Mouse (Mus musculus) kidney, postnatal 0 days (tissue): ENCODE results near the gene Card6. TPM values are rescaled to one million over a fixed set of nuclear protein-coding genes. Genes with fewer than 3 reads are reported as not detected.
A peak's percentile ranks its signal among the peaks of the same experiment; 100 is the strongest.

Experiments used
- ATAC-seq: fragments of 200-750 bp; cut with Nextera tagmentation; replicated peaks from 2 replicates; pipeline ENCODE4 v1.8.0; 2017; ENCODE audit warnings: low read depth, moderate number of reproducible peaks, moderate TSS enrichment, moderate library complexity; ENCODE audit not compliant: low FRiP score
- DNase-seq: peaks from one replicate; pipeline ENCODE4 v3.0.0-alpha.2; 2016; ENCODE audit warnings: low spot score
- H3K27ac ChIP-seq: fragments of 300-500 bp; sonication (generic); 2 replicates; pipeline ENCODE4 v1.5.1; 2014; ENCODE audit warnings: mild to moderate bottlenecking
- H3K27me3 ChIP-seq: fragments of 300-500 bp; sonication (generic); 2 replicates; pipeline ENCODE4 v1.6.1; 2014; ENCODE audit warnings: low read length, mixed read lengths; ENCODE audit not compliant: insufficient read depth
- H3K36me3 ChIP-seq: fragments of 300-500 bp; sonication (generic); 2 replicates; pipeline ENCODE4 v1.6.1; 2014; ENCODE audit warnings: low read length, mixed read lengths; ENCODE audit not compliant: insufficient read depth
- H3K4me1 ChIP-seq: fragments of 300-500 bp; sonication (generic); replicated peaks from 2 replicates; pipeline ENCODE4 v1.6.1; 2014; ENCODE audit warnings: antibody characterized with exemption, low read length, mixed read lengths; ENCODE audit not compliant: insufficient read depth
- H3K4me2 ChIP-seq: fragments of 300-500 bp; sonication (generic); 2 replicates; pipeline ENCODE4 v1.6.1; 2014; ENCODE audit warnings: mild to moderate bottlenecking, low read length, moderate library complexity, mixed read lengths
- H3K4me3 ChIP-seq: fragments of 300-500 bp; sonication (generic); replicated peaks from 2 replicates; pipeline ENCODE4 v1.5.1; 2014; ENCODE audit warnings: low read depth, low read length
- H3K9ac ChIP-seq: fragments of 300-500 bp; sonication (generic); 2 replicates; pipeline ENCODE4 v1.6.1; 2014; ENCODE audit warnings: low read depth, low read length
- H3K9me3 ChIP-seq: fragments of 300-500 bp; sonication (generic); replicated peaks from 2 replicates; pipeline ENCODE4 v1.6.1; 2016; ENCODE audit warnings: low read length, inconsistent platforms, mixed read lengths
- CTCF ChIP-seq: IDR thresholded peaks from 2 replicates; pipeline ENCODE4 v1.5.1; 2016; ENCODE audit warnings: antibody characterized with exemption, low read depth, mild to moderate bottlenecking, moderate library complexity
- WGBS: fragments of 180-500 bp; shearing (Covaris S2); extraction: QIAGEN DNeasy Blood & Tissue Kit; methylation state at CpG from one replicate; pipeline ENCODE4 v1.1.7; 2014; 5-methylcytosine and 5-hydroxymethylcytosine counted together
- polyA plus RNA-seq: library from polyadenylated mRNA; unstranded; fragments of >200 nt; fragmentation: Nextera tagmentation; extraction: Ambion mirVana; gene quantifications from 2 replicates; pipeline ENCODE4 v1.2.1, GENCODE M21; 2015

Gene Card6
- polyA plus RNA-seq, 1 experiment from 2014 or later, result 1.4 TPM

- H3K4me1 ChIP-seq, result no peaks in the 10 kb centered on the region
- H3K27me3 ChIP-seq, result no peaks in the 10 kb centered on the region
- H3K9ac ChIP-seq, result no peak overlapping the region
- H3K9me3 ChIP-seq, result no peaks in the 10 kb centered on the region
- peak overlapping the region; percentile 37 for H3K4me3 ChIP-seq
- H3K36me3 ChIP-seq, result no peaks in the 10 kb centered on the region
- no peak for ATAC-seq
- H3K4me2 ChIP-seq, result peak overlapping the region; percentile 52; the same call in 1 of the 2 replicates
- WGBS, result 80% methylated on average over 3 of the region's 3 CpGs
- no peak for DNase-seq
- TF ChIP-seq CTCF, result no peak
- H3K27ac ChIP-seq, result peak overlapping the region; percentile 76; the same call in 1 of the 2 replicates
Observed at GRCm38 (mm10) chr15:5108655-5109040, 309 bp upstream of the Card6 start.

DNA sequence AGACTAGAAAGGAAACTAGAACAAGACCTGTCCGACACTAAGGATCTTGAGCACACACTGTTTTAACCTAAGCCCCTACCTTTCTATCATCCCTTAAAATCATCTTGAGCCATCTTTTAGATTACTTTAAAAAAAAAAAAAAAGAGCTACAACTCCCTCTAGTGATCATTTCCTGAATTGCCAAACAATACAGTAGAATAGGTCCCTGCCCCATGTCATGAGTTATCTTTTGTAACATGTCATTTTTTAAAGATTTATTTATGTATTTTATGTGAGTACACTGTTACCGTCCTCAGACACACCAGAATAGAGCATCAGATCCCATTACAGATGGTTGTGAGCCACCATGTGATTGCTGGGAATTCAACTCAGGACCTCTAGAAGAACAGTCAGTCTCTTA is 2.0 kb downstream of the Card6 start:
- no peak overlapping the region for H3K4me3 ChIP-seq
- no peaks in the 10 kb centered on the region for H3K36me3 ChIP-seq
- H3K9ac ChIP-seq, result no peak overlapping the region
- DNase-seq (peak; percentile 55), ATAC-seq (no peak)
- H3K9me3 ChIP-seq, result no peaks in the 10 kb centered on the region
- H3K27me3 ChIP-seq, result no peaks in the 10 kb centered on the region
- H3K4me2 ChIP-seq, result no peak overlapping the region
- 56% methylated on average over 2 of the region's 2 CpGs for whole genome bisulfite sequencing
- no peaks in the 10 kb centered on the region for H3K4me1 ChIP-seq
- peak; percentile 68 for TF ChIP-seq CTCF
- no peak overlapping the region for H3K27ac ChIP-seq

DNA sequence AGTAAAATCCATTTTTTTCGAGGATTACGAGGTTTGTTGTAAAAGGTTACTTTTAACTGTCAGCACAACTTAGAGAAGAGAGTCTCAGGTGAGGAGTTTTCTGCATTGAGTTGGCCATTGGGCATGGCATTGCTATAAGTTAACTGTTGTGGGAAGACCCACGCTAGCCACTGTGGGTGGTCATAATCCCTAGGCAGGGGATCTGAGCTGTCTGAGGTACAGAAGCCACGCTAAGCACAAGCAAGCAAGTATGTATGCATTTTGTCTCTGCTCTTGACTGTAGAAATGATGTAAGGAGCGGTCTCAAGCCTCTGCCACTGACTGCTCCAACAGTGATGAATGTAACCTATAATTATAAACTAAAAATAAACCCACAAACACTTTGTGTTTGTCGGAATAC is 2.4 kb downstream of the Card6 start:
- H3K4me2 ChIP-seq, result no peak overlapping the region
- H3K9me3 ChIP-seq, result no peaks in the 10 kb centered on the region
- no peaks in the 10 kb centered on the region for H3K4me1 ChIP-seq
- H3K4me3 ChIP-seq, result no peak overlapping the region
- DNase-seq, result no peak
- H3K9ac ChIP-seq, result no peak overlapping the region
- no peak overlapping the region for H3K27ac ChIP-seq
- ATAC-seq, result no peak
- 87% methylated on average over 6 of the region's 6 CpGs for WGBS
- H3K27me3 ChIP-seq, result no peaks in the 10 kb centered on the region
- no peaks in the 10 kb centered on the region for H3K36me3 ChIP-seq
- TF ChIP-seq CTCF, result no peak

DNA sequence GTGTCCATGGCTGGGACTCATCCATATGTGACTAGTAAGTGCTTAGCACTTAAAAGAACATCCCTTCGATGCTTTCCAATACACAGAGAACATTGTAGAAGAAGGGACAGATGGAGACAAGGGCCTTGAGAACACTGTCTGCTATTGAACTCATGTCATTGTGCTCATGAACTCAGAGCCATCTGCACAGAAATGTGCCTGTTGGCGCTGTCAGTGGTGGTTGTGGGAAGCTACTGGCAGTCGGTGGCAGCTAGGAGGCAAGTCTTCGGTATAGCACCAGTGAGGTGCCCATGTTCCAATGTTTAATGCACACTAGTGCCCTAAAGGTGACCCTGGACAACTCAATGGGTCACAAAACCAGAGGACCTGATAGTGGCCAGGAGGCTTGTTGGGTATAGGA is 6.0 kb downstream of the Card6 start:
- Histone ChIP-seq H3K27me3 (no peaks in the 10 kb centered on the region), H3K4me1 (no peaks in the 10 kb centered on the region), H3K9me3 (no peaks in the 10 kb centered on the region), H3K4me2 (no peak overlapping the region), H3K27ac (no peak overlapping the region), H3K4me3 (no peak overlapping the region), H3K9ac (no peak overlapping the region), H3K36me3 (peaks cover 13% of the 10 kb centered on the region)
- 95% methylated on average over 4 of the region's 4 CpGs for WGBS
- no peak for TF ChIP-seq CTCF
- ATAC-seq, result no peak
- no peak for DNase-seq

DNA sequence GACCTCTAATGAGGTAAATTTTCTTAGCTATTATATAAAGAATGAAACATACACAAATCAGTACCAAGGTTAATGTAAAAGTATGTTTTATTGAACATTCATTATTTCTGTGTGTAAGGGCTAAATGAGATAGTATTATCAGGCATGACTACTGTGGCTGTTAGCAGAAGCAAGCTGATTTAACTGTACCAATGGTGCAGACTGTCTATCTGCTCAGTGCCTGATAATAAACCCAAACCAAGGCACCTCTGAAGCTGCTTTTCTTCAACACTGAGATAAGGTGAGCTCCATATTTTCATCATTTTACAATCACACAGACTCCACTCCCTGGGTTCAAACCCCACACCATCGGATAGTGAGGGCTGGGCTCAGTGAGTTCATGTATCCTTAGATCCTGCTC is 11.0 kb downstream of the Card6 start:
- ATAC-seq, result no peak
- no peak for TF ChIP-seq CTCF

GRCm38 (mm10) chr15:5095534-5096301 is 12.6 kb downstream of the Card6 start:
- WGBS, result 34% methylated on average over 11 of the region's 11 CpGs
- ATAC-seq, result peak; percentile 61; the same call in 1 of the 2 replicates

More for the DNA sequence above, 11.0 kb downstream of the Card6 start:
- DNase-seq, result no peak
- Histone ChIP-seq H3K9me3 (no peaks in the 10 kb centered on the region), H3K4me3 (no peak overlapping the region), H3K36me3 (peaks cover 13% of the 10 kb centered on the region), H3K9ac (no peak overlapping the region), H3K4me2 (no peak overlapping the region), H3K27ac (no peak overlapping the region), H3K27me3 (no peaks in the 10 kb centered on the region), H3K4me1 (no peaks in the 10 kb centered on the region)
- 95% methylated on average over 1 of the region's 1 CpGs for WGBS

GRCm38 (mm10) chr15:5090131-5090530 is 18.2 kb downstream of the Card6 start:
- Histone ChIP-seq H3K4me2 (no peak overlapping the region), H3K27ac (no peak overlapping the region), H3K36me3 (no peaks in the 10 kb centered on the region), H3K9me3 (no peaks in the 10 kb centered on the region), H3K9ac (no peak overlapping the region), H3K4me1 (no peaks in the 10 kb centered on the region), H3K4me3 (no peak overlapping the region), H3K27me3 (no peaks in the 10 kb centered on the region)
- DNase-seq, result no peak
- TF ChIP-seq CTCF, result no peak
- 89% methylated on average over 10 of the region's 10 CpGs for WGBS
- ATAC-seq, result no peak

More at GRCm38 (mm10) chr15:5095534-5096301, 12.6 kb downstream of the Card6 start:
- no peaks in the 10 kb centered on the region for H3K27me3 ChIP-seq
- no peak overlapping the region for H3K4me2 ChIP-seq
- H3K9me3 ChIP-seq, result no peaks in the 10 kb centered on the region
- H3K27ac ChIP-seq, result no peak overlapping the region
- peaks cover 13% of the 10 kb centered on the region for H3K36me3 ChIP-seq
- H3K4me1 ChIP-seq, result no peaks in the 10 kb centered on the region
- no peak overlapping the region for H3K4me3 ChIP-seq
- DNase-seq, result peak; percentile 68
- no peak overlapping the region for H3K9ac ChIP-seq
- TF ChIP-seq CTCF, result no peak
